In the genomic region with DNA sequence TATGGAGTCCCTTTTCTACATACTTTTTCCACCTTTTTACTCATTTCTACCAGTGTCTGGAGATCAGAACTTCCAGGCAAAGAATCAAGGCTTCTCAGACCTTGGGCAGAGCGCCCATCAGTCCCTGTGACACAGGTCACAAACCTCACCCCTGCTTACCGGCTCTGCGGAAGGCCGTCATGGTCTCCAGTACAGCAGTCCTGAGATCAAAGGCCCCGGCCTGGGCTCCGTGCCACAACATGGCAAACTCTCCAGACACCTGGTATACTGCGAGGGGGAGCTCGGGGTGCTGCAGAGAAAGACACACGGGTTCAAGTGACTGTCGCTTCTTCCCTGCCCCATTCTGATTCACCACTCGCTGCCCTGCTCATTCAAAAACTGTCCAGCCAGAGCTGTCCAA, we compare ENCODE assay signal across 13 mouse cellular contexts. TPM values are rescaled to one million over a fixed set of nuclear protein-coding genes. Genes with fewer than 3 reads are reported as not detected.
DNase-seq lines count a peak whose midpoint lies in the region; ATAC-seq and TF ChIP-seq lines count a peak whose summit lies in the region.
"Had no signal": no experiment of that assay in that cellular context is flagged by ENCODE, and none has a peak within 500 bp of the region (broad histone marks: within the 10 kb centered on the region; RNA-seq: fewer than 3 reads in every experiment).

No protein-coding gene starts in this region.

- no peaks in the 10 kb centered on the region for H3K4me1 ChIP-seq in lung, adult 2 months (ENCODE audit: control insufficient read depth, insufficient read depth, low read length)

- ATAC-seq in megakaryocyte progenitor cell, adult 5-6 weeks (replicated peaks; ENCODE audit: poor library complexity) = no peak

- WGBS in lung, adult 2 months = 87% methylated on average over 11 of the region's 11 CpGs

- no peak for TF ChIP-seq POLR2A in lung, adult 2 months (IDR thresholded peaks at IDR 0.05; ENCODE audit: borderline replicate concordance, extremely low read depth, low read depth, low read length)

- TF ChIP-seq CTCF in lung, adult 2 months (IDR thresholded peaks at IDR 0.05; ENCODE audit: insufficient read depth, low read length) = no peak

- H3K4me3 ChIP-seq in lung, adult 2 months (replicated peaks; ENCODE audit: extremely low read depth, low read depth, low read length) = no peak overlapping the region
- H3K4me3 ChIP-seq: heart, adult 2 months had no signal

- DNase-seq in cerebellum, adult 9-11 months = peak; percentile 41
- DNase-seq in cerebellum, adult 8-10 months = no peak
- peak; percentile 82 for DNase-seq in ovary, adult 18-20 months (ENCODE audit: low spot score)
- no peak for DNase-seq in ovary, postnatal 10 days (ENCODE audit: low spot score)
- DNase-seq in kidney, postnatal 14 days = peak; percentile 88
- DNase-seq in testis, postnatal 10 days (ENCODE audit: low spot score) = peak; percentile 82
- no peak for DNase-seq in lung, adult 2 months
- DNase-seq: cerebellum, postnatal 14 days; heart, postnatal 14 days; lung, postnatal 14 days had no signal

RNA-seq across cellular contexts. Expression of a gene that starts 6.7 kb away (rescaled TPM):
- 1.1 and 3.3 TPM in 2 replicates for total RNA-seq in megakaryocyte progenitor cell, adult 5-6 weeks (2015)
- total RNA-seq in megakaryocyte progenitor cell, adult 5-6 weeks (2017) = 0.92 and 2.5 TPM in 2 replicates
- 10.0 and 14.1 TPM in 2 replicates for polyA plus RNA-seq in lung, adult 2 months (2012; rRNA removed)

RNA-seq across cellular contexts. Expression of a gene that starts 9.8 kb away (rescaled TPM):
- total RNA-seq in megakaryocyte progenitor cell, adult 5-6 weeks (2015) = 33.6 and 50.9 TPM in 2 replicates
- 24.1 and 25.0 TPM in 2 replicates for total RNA-seq in megakaryocyte progenitor cell, adult 5-6 weeks (2017)
- 139 and 141 TPM in 2 replicates for polyA plus RNA-seq in lung, adult 2 months (2012; rRNA removed)

RNA-seq across cellular contexts. Expression of a gene that starts 14.9 kb away (rescaled TPM):
- total RNA-seq in megakaryocyte progenitor cell, adult 5-6 weeks (2015) = 56.8 and 60.9 TPM in 2 replicates
- total RNA-seq in megakaryocyte progenitor cell, adult 5-6 weeks (2017) = 80.7 TPM in 2 replicates
- polyA plus RNA-seq in lung, adult 2 months (2012; rRNA removed) = 8.9 and 16.1 TPM in 2 replicates

RNA-seq across cellular contexts. Expression of a gene that starts 15.2 kb away (rescaled TPM):
- 0.27 TPM in 1 of 2 replicates, not detected in the other for total RNA-seq in megakaryocyte progenitor cell, adult 5-6 weeks (2015)
- total RNA-seq in megakaryocyte progenitor cell, adult 5-6 weeks (2017) = 0.08 and 1.4 TPM in 2 replicates
- 0.08 and 0.15 TPM in 2 replicates for polyA plus RNA-seq in lung, adult 2 months (2012; rRNA removed)
- total RNA-seq: heart, adult 2 months had no signal
- polyA plus RNA-seq: heart, adult 2 months; spleen, adult 2 months had no signal

RNA-seq across cellular contexts. Expression of a gene that starts 30.1 kb away (rescaled TPM):
- total RNA-seq in megakaryocyte progenitor cell, adult 5-6 weeks (2015) = not detected in 2 replicates
- total RNA-seq in megakaryocyte progenitor cell, adult 5-6 weeks (2017) = not detected in 2 replicates
- 26.0 and 31.0 TPM in 2 replicates for polyA plus RNA-seq in lung, adult 2 months (2012; rRNA removed)

Comparison
In these comparisons a context has a peak if more than half of its experiments do, and no peak if none do; other contexts are left out.
1. DNase-seq: peak in cerebellum, adult 9-11 months (single experiment), ovary, adult 18-20 months (single experiment), kidney, postnatal 14 days (single experiment) and testis, postnatal 10 days (single experiment); none in cerebellum, adult 8-10 months (single experiment), ovary, postnatal 10 days (single experiment) and lung, adult 2 months (single experiment).